Mouse (Mus musculus): Measurements from ENCODE around the gene Btnl9.
"Not testable (repeated sequence)": the region's sequence is repeated elsewhere in the genome, so short reads cannot be mapped to it uniquely, and the experiment has no call there.

Gene Btnl9

DNA sequence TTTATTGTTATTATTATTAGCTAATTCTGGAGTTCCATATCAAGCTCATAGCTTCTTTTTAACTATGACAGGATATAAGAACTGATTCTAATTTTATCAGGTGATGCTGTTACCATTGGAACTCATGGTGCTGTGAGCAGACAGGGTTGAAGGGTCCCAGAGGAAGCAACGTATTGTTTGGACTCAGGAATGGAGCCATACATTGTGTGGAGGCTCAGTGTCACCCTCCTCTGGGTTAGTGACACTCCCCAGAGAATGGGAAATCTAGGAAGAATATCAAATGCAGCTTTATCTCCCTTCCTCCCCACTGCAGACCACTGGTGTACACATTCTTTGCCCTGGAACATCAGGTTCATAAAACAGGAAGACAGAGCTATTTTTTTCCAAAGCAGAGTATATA lies 3.8 kb downstream of the Btnl9 start:
- no peak for DNase-seq (ENCODE audit: low read depth, low spot score)

DNA sequence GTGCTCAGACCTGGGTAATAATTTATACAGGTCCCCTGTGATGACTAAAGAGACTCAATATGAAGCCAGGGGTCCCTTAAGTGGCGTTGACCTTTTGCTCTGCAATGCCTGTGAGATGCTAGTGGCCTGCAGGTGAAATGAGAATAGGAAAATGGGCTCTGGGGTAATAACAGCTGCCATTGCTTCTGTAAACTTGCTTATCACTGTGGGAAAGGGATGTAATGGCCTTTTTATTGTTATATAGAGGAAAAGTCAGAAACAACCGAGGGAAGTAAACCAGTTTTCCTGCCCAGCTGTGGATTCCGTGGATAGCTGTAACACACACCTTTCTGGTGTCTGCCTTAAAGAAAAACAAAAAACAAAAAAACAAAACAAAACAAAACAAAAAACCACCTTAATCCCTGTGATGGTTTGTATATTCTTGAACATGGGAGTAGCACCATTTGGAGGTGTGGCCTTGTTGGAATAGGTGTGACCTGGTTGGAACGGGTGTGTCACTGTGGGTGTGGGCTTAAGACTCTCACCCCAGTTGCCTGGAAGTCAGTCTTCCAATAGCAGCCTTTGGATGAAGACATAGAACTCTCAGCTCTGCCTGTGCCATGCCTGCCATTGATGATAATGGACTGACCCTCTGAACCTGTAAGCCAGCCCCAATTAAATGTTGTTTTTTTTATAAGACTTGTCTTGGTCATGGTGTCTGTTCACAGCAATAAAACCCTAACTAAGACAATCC lies 10.7 kb downstream of the Btnl9 start:
- not testable (repeated sequence) for DNase-seq (ENCODE audit: low read depth, low spot score)

GRCm38 (mm10) chr11:49175345-49175744 lies 11.6 kb downstream of the Btnl9 start:
- DNase-seq (ENCODE audit: low read depth, low spot score) = no peak

DNA sequence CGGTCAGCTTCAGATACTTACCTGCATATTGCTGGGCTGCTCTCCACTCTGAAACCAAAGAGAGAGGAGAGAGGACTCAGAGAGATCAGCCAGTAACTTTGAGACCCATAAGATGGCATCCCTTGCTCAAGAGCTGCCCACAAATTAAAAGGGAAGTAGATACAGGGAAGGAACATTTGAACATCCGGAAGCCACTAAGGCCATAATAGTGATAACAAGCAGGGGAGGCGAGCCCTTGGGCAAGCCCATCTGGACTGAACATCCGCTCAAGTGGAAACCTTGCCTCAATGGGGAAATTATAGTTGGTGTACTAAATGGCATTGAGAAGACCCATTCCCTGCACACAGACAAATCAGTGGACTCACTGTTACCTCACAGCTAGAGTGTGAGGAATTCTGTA lies 16.4 kb downstream of the Btnl9 start:
- no peak for DNase-seq (ENCODE audit: low read depth, low spot score)

DNA sequence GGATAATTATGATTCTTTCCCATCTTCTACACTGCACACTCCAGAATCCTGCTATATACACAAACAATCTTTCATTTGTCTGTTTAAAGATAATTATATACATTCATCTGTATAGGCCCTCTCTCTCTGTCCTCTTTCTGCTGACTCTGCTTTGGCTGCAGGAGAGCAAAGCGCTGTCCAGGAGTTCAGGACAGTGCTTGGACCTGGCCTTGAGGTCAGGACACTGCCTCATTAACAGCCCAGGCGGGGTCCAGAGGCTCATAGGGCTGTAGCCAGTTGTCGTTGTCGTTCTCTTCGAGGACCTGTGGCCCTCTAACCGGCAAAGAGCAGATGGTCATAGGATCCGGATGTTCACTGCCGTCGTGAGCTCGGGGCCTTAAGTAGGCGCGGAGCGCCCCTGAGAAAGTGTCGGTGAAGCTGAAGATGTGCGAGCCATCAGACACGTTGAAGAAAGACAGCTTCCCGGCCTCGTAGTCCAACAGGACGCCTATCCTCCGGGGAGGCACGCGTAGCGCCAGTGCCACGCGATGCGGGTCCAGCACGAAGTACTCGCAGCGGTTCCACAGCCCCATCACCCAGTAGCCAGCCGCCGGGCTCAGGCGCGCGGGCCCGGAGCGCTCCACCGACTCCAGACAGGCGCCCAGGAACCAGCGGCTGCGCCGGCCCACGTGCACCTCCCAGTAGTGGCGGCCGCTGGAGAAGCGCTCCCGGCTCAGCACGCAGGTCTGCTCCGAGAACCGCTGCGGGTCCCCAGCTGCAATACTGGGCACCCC lies 17.9 kb downstream of the Btnl9 start:
- peak; percentile 33 for DNase-seq (ENCODE audit: low read depth, low spot score)

DNA sequence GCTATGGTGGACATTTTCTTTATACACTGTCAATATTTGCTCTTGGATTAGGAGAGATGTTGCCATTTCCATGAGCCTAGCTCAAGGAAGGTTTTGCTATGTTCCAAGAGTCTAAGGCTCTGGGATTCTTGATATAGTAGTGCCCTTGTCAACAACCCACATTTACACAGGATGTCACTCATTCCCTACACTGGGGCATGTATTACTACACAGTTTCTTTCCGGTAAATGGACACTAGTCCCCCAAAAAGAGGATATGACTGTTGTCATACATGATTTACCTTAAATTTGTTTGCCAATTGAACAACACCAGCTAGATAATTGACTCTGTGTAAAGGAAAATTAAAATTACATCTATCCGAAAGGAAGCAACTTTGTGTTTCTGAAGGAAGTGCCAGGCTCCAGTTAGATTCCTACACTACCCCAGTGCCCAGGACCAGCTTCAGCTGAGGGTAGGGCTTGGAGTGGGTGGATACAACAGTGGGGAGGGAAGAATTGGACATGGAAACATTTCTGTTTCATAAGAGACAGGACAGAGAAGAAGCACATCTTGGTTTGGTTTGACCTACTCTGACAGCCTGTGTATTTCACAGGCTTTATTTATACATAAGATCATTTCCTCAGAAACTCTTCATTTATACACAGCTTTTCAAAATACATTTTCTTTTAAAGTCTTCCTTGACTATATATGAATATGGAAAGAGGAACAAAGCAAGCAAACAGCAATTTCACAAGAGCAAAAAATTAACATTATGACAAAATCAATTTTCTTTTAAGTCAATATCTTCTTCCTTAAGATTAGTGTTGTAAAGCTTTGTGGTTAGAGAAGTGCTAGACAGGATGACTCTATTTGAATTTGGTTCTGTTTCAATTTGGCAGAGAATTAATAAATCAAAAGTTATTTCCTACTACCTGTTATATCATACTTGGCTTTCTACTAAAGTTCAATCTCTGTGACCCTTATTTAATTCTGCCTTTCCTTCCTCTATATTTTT lies 29.8 kb downstream of the Btnl9 start:
- DNase-seq (ENCODE audit: low read depth, low spot score) = no peak

GRCm38 (mm10) chr11:49154077-49154476 lies 32.9 kb downstream of the Btnl9 start, which contains the start of gene Olfr1394:
Gene Olfr1394, plus strand, starts transcription at chr11:49154377.
- no peak for DNase-seq (ENCODE audit: low read depth, low spot score)

- DNase-seq (ENCODE audit: low read depth, low spot score) = no peak
These were observed 45.0 kb downstream of the Btnl9 start, which contains the start of gene Olfr1395 for GRCm38 (mm10) chr11:49141974-49142373. Gene Olfr1395, plus strand, starts transcription at chr11:49142274.

- no peak for DNase-seq (ENCODE audit: low read depth, low spot score)
These were observed 62.8 kb downstream of the Btnl9 start for GRCm38 (mm10) chr11:49124169-49124568.

DNA sequence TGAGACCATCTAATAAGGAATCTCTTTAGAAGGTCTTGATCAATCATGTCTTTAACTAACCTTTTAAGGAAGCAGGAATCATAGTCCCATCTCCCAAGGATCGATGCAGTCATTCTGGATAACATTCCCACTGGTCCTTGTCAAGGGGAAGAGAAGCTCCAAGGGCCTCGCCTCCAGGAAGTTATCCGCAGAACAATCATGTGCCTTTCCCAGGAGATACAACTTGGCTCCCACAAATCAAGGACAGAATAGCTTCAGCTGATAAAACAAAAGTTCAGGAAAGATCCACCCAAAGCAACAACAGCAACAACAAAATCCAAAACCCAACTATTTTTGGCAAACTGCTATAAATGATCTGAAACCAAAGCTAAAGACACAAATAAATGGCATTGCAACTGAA lies 67.3 kb downstream of the Btnl9 start:
- no peak for DNase-seq (ENCODE audit: low read depth, low spot score)
